Mouse (Mus musculus) myocyte (in vitro differentiated cells): ENCODE data around the gene Meltf. TPM values are rescaled to one million over a fixed set of nuclear protein-coding genes. Genes with fewer than 3 reads are reported as not detected.

ENCODE experiments used
- H3K27me3 ChIP-seq: one replicate; pipeline ENCODE4 v1.6.1; 2011; ENCODE audit not compliant: control insufficient read depth, insufficient read depth, insufficient read length
- H3K36me3 ChIP-seq: one replicate; pipeline ENCODE4 v1.6.1; 2011; ENCODE audit not compliant: control insufficient read depth, insufficient read depth
- H3K4me2 ChIP-seq: one replicate; pipeline ENCODE4 v1.6.1; 2011; ENCODE audit warnings: low read depth, control low read depth
- H3K4me3 ChIP-seq: one replicate; pipeline ENCODE4 v1.5.1; 2011; ENCODE audit warnings: mild to moderate bottlenecking, control low read depth, moderate library complexity
- H3K79me2 ChIP-seq: one replicate; pipeline ENCODE4 v1.6.1; 2011; ENCODE audit not compliant: control insufficient read depth, insufficient read depth
- H3ac ChIP-seq: one replicate; pipeline ENCODE4 v1.6.1; 2011; ENCODE audit not compliant: control insufficient read depth, insufficient read length
- CEBPB ChIP-seq: IDR thresholded peaks from 2 replicates; pipeline ENCODE4 v1.6.1; 2011; ENCODE audit warnings: mild to moderate bottlenecking, moderate library complexity; ENCODE audit not compliant: poor library complexity, insufficient read depth, severe bottlenecking
- E2F4 ChIP-seq: IDR thresholded peaks from one replicate; pipeline ENCODE4 v1.6.1; 2011; ENCODE audit warnings: mild to moderate bottlenecking, control low read depth, moderate library complexity; ENCODE audit not compliant: insufficient read depth
- MAX ChIP-seq: IDR thresholded peaks from one replicate; pipeline ENCODE4 v1.6.1; 2011; ENCODE audit warnings: low read depth, mild to moderate bottlenecking, control low read depth
- MYOD1 ChIP-seq, 3 experiments: IDR thresholded peaks; one replicate each; pipeline ENCODE4 v1.6.1; 2011; ENCODE audit warnings: control low read depth in 2 of 3, low read depth in 2 of 3, mild to moderate bottlenecking in 2 of 3, moderate library complexity in 1 of 3; ENCODE audit not compliant: insufficient read length in 2 of 3, control insufficient read depth in 1 of 3
- MYOG ChIP-seq, 3 experiments: IDR thresholded peaks; one replicate each; pipeline ENCODE4 v1.6.1; 2011; ENCODE audit warnings: control low read depth in 2 of 3, low read depth in 2 of 3, mild to moderate bottlenecking in 2 of 3; ENCODE audit not compliant: insufficient read length in 2 of 3, control insufficient read depth in 1 of 3, insufficient read depth in 1 of 3
- POLR2A ChIP-seq: IDR thresholded peaks from one replicate; pipeline ENCODE4 v1.6.1; 2011; ENCODE audit warnings: low read depth, mild to moderate bottlenecking, control low read depth, moderate library complexity; ENCODE audit not compliant: insufficient read length
- POLR2AphosphoS2 ChIP-seq: IDR thresholded peaks from one replicate; pipeline ENCODE4 v1.6.1; 2011; ENCODE audit warnings: low read depth, control low read depth; ENCODE audit not compliant: insufficient read length
- REST ChIP-seq: IDR thresholded peaks from one replicate; pipeline ENCODE4 v1.6.1; 2011; ENCODE audit warnings: mild to moderate bottlenecking, control low read depth, moderate library complexity; ENCODE audit not compliant: insufficient read depth, insufficient read length
- SRF ChIP-seq: IDR thresholded peaks from one replicate; pipeline ENCODE4 v1.6.1; 2011; ENCODE audit warnings: low read depth; ENCODE audit not compliant: control insufficient read depth, insufficient read length
- TCF12 ChIP-seq: IDR thresholded peaks from one replicate; pipeline ENCODE4 v1.6.1; 2011; ENCODE audit warnings: mild to moderate bottlenecking, control low read depth; ENCODE audit not compliant: poor library complexity, insufficient read depth, severe bottlenecking
- TCF3 ChIP-seq: IDR thresholded peaks from one replicate; pipeline ENCODE4 v1.6.1; 2011; ENCODE audit warnings: low read depth, control low read depth; ENCODE audit not compliant: insufficient read length
- USF1 ChIP-seq: IDR thresholded peaks from one replicate; pipeline ENCODE4 v1.6.1; 2011; ENCODE audit warnings: low read depth, mild to moderate bottlenecking, control low read depth, moderate library complexity
- polyA plus RNA-seq: library from polyadenylated mRNA; unstranded; fragments of >200 nt; fragmentation: generic; extraction: Trizol; gene quantifications from one replicate; pipeline ENCODE4 v1.2.1, GENCODE M21; 2012; ENCODE audit warnings: missing spikeins

Gene Meltf
- polyA plus RNA-seq, 1 experiment: not detected

DNA sequence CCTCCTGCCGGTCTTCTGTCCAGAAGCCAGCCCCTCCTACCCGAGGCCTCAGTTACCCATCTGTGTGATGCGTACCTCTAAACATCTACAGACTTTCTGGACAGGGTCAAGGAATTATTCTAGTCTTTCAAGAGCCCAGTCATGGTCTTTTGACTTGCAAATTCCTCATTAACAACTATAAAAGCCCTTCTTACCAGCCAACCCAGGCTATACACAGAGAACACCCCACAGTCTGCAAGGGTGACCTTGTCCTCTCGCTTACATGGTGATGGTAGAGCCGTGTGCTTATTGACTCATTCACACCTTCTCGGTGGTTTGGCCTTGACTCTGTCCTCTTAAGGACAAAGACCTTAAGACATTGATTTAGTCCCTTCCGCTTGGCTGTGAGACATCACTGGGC lies 12.3 kb downstream of the Meltf start:
- Histone ChIP-seq H3ac (no peak overlapping the region), H3K79me2 (no peaks in the 10 kb centered on the region), H3K27me3 (peaks cover 50% of the 10 kb centered on the region), H3K4me3 (no peak overlapping the region), H3K36me3 (no peaks in the 10 kb centered on the region), H3K4me2 (no peak overlapping the region)
- TF ChIP-seq TCF3: no peak
- no peak for TF ChIP-seq TCF12
- TF ChIP-seq USF1: no peak
- TF ChIP-seq POLR2A: no peak
- TF ChIP-seq SRF: no peak
- TF ChIP-seq E2F4: no peak
- TF ChIP-seq POLR2AphosphoS2: no peak
- TF ChIP-seq MYOG (IDR thresholded peaks at IDR 0.05; ENCODE audit: control insufficient read depth in 1 of 3, insufficient read depth in 1 of 3, insufficient read length in 2 of 3, low read depth in 2 of 3): no peak
- TF ChIP-seq MYOD1 (IDR thresholded peaks at IDR 0.05; ENCODE audit: control insufficient read depth in 1 of 3, insufficient read length in 2 of 3, low read depth in 2 of 3): no peak
- no peak for TF ChIP-seq CEBPB
- no peak for TF ChIP-seq REST
- TF ChIP-seq MAX: no peak

DNA sequence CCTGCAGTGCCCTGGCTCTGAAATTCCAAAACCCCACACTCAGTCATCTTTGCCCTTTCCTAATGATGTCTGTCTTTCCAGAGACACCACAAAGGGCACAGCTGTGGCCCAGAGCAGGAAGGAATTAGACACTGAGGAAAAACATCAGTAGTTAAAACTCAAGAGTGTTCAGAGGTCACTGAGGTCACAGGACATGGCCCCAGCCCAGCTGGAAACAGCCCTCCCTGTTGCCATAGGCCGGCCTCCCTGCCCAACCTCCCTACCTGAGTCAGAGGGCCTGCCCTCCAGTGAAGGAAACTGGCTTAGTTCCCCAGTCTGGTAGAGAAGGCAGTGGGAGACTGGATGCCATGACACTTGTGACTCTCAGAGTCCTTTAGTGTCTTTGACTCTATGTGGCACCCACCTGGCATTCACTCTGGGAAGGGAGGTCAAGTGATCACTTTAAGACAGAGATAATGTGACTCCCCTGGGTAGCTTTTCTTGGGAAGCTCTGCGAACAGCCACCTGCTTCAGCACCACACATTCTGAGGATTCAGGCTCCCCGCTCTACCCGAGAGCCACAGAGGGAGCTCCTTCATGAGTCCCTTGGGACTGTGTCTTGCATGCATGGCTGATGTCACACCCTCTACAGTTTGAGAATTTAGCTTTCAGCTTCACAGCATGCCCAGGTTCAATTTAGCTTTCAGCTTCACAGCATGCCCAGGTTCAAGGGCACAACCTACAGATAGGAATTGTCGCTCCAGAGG lies 15.0 kb downstream of the Meltf start:
- Histone ChIP-seq H3K27me3 (peaks cover 26% of the 10 kb centered on the region), H3ac (no peak overlapping the region), H3K36me3 (no peaks in the 10 kb centered on the region), H3K4me2 (no peak overlapping the region), H3K79me2 (no peaks in the 10 kb centered on the region), H3K4me3 (no peak overlapping the region)
- TF ChIP-seq POLR2A (no peak), USF1 (no peak), CEBPB (no peak), SRF (no peak), TCF3 (no peak), REST (no peak), MAX (no peak), MYOD1 (IDR thresholded peaks at IDR 0.05; ENCODE audit: control insufficient read depth in 1 of 3, insufficient read length in 2 of 3, low read depth in 2 of 3) (no peak), E2F4 (no peak), TCF12 (no peak), MYOG (IDR thresholded peaks at IDR 0.05; ENCODE audit: control insufficient read depth in 1 of 3, insufficient read depth in 1 of 3, insufficient read length in 2 of 3, low read depth in 2 of 3) (no peak), POLR2AphosphoS2 (no peak)

- H3ac ChIP-seq: no peak overlapping the region
- H3K79me2 ChIP-seq: no peaks in the 10 kb centered on the region
- H3K4me3 ChIP-seq: no peak overlapping the region
- no peak overlapping the region for H3K4me2 ChIP-seq
- H3K36me3 ChIP-seq: no peaks in the 10 kb centered on the region
- TF ChIP-seq USF1: no peak
- TF ChIP-seq TCF12: no peak
- no peak for TF ChIP-seq POLR2A
- no peak for TF ChIP-seq E2F4
- TF ChIP-seq MYOG (IDR thresholded peaks at IDR 0.05; ENCODE audit: control insufficient read depth in 1 of 3, insufficient read depth in 1 of 3, insufficient read length in 2 of 3, low read depth in 2 of 3): no peak
- TF ChIP-seq TCF3: no peak
- TF ChIP-seq MAX: no peak
- no peak for TF ChIP-seq REST
- TF ChIP-seq SRF: no peak
- TF ChIP-seq CEBPB: no peak
- peaks cover 7% of the 10 kb centered on the region for H3K27me3 ChIP-seq
Measured at GRCm38 (mm10) chr16:31896971-31897774, 18.6 kb downstream of the Meltf start.

DNA sequence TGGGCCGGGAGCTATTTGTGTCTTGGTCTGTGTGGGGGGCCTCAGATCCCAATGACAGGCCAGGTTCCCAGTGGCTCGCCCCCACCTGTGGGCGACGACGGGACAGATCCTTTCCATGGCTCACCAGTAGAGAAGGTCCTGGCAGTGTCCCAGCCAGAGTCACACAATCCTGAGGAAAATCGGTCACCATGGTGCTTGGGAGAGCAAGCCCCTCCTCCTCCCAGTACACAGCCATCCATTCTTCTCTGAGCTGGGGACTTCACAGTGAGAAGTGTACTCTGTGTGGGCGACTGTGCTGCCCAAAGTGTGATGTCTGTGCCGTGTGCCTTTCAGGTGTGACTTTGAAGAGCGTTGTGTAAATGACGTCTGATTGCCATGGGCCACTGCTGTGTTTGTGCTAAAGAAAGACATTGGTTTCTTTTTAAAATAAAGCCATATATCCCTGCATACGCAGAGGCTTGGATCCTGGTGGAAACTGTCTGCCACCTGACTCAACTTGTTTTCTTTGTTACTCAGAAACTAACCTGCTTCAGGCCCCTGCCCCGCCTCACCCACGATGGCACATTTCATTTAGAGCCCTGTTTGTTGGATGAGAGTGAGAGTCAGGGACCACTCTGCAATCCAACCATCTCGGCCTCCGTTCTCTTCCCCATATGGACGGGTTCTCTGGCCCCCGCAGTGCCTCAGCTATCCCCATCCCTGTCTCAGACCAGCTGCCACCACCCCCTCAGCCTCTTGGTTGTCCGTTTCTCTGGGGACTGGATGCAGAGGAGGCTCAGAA lies 20.1 kb downstream of the Meltf start:
- TF ChIP-seq SRF (no peak), REST (no peak), E2F4 (no peak), TCF12 (no peak), USF1 (no peak), MYOG (IDR thresholded peaks at IDR 0.05; ENCODE audit: control insufficient read depth in 1 of 3, insufficient read depth in 1 of 3, insufficient read length in 2 of 3, low read depth in 2 of 3) (no peak), TCF3 (no peak), MAX (no peak), MYOD1 (IDR thresholded peaks at IDR 0.05; ENCODE audit: control insufficient read depth in 1 of 3, insufficient read length in 2 of 3, low read depth in 2 of 3) (no peak), CEBPB (no peak), POLR2A (no peak), POLR2AphosphoS2 (no peak)
- Histone ChIP-seq H3K4me2 (no peak overlapping the region), H3K79me2 (no peaks in the 10 kb centered on the region), H3K4me3 (no peak overlapping the region), H3K27me3 (peaks cover 7% of the 10 kb centered on the region), H3K36me3 (no peaks in the 10 kb centered on the region), H3ac (no peak overlapping the region)
